Mouse (Mus musculus) forebrain, postnatal 0 days (tissue): ENCODE results near the gene Afg3l1. TPM values are rescaled to one million over a fixed set of nuclear protein-coding genes. Genes with fewer than 3 reads are reported as not detected.

Experiments
- ATAC-seq: fragments of 200-750 bp; cut with Nextera tagmentation; 2 replicates; pipeline ENCODE4 v1.8.0; 2017; ENCODE audit warnings: mild to moderate bottlenecking, moderate library complexity
- DNase-seq: peaks from one replicate; pipeline ENCODE4 v3.0.0-alpha.2; 2015
- H3K27ac ChIP-seq: fragments of 300-500 bp; sonication (generic); 2 replicates; pipeline ENCODE4 v1.5.1; 2014; ENCODE audit warnings: low read depth, mild to moderate bottlenecking, antibody characterized with exemption, low read length, moderate library complexity, mixed read lengths
- H3K27me3 ChIP-seq: fragments of 300-500 bp; sonication (generic); 2 replicates; pipeline ENCODE4 v1.6.1; 2014; ENCODE audit warnings: mild to moderate bottlenecking, low read length, mixed read lengths; ENCODE audit not compliant: insufficient read depth
- H3K36me3 ChIP-seq: fragments of 300-500 bp; sonication (generic); 2 replicates; pipeline ENCODE4 v1.6.1; 2014; ENCODE audit warnings: mild to moderate bottlenecking, moderate library complexity; ENCODE audit not compliant: insufficient read depth
- H3K4me1 ChIP-seq: fragments of 300-500 bp; sonication (generic); 2 replicates; pipeline ENCODE4 v1.6.1; 2014; ENCODE audit warnings: antibody characterized with exemption; ENCODE audit not compliant: insufficient read depth
- H3K4me2 ChIP-seq: fragments of 300-500 bp; sonication (generic); 2 replicates; pipeline ENCODE4 v1.6.1; 2014; ENCODE audit warnings: low read depth, mild to moderate bottlenecking, moderate library complexity
- H3K4me3 ChIP-seq: fragments of 300-500 bp; sonication (generic); 2 replicates; pipeline ENCODE4 v1.5.1; 2014; ENCODE audit warnings: low read depth, low read length, mixed read lengths
- H3K9ac ChIP-seq: fragments of 300-500 bp; sonication (generic); 2 replicates; pipeline ENCODE4 v1.6.1; 2014; ENCODE audit warnings: mild to moderate bottlenecking
- H3K9me3 ChIP-seq: fragments of 300-500 bp; sonication (generic); 2 replicates; pipeline ENCODE4 v1.6.1; 2016; ENCODE audit warnings: low read length
- CTCF ChIP-seq: sonication (generic); IDR thresholded peaks from 2 replicates; pipeline ENCODE4 v1.5.1; 2016; ENCODE audit warnings: antibody characterized with exemption, control low read depth, low read depth
- WGBS: fragments of 180-500 bp; shearing (Covaris S2); extraction: QIAGEN DNeasy Blood & Tissue Kit; methylation state at CpG from one replicate; pipeline ENCODE4 v1.1.7; 2014; 5-methylcytosine and 5-hydroxymethylcytosine counted together
- polyA plus RNA-seq: library from polyadenylated mRNA; unstranded; fragments of >200 nt; fragmentation: Nextera tagmentation; extraction: Ambion mirVana; gene quantifications from 2 replicates; pipeline ENCODE4 v1.2.1, GENCODE M21; 2015
- total RNA-seq: library from RNA; depleted of rRNA; stranded (reverse); fragments of >200 nt; gene quantifications from 2 replicates; pipeline ENCODE4 v1.2.3, GENCODE M21; 2014

The Afg3l1 gene
- total and polyA plus RNA-seq, 2 experiments from 2014 or later: 20.1 to 40.7 TPM

DNA sequence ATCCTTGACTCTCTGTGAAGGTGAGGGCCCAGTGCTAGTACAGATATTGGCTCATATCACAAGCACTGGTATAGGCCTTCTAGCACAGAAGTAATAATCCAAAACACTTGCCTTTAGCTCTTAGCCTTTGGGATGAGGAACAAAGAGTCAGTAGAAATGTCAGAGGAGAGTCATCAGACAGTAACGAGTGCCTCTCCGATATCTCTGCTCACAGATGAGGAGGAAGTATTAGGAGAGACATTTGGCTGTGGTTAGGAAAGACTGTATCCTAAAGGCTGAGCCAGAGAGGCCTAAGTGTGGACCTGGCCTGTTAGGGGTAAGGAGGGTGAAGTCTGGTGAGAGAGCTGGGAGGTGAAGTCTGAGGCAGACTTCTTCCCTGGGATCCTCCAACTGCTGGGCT is 35.9 kb upstream of the Afg3l1 start:
- no peak overlapping the region for H3K9ac ChIP-seq
- H3K27me3 ChIP-seq: no peaks in the 10 kb centered on the region
- 0 out of 2 replicates have a peak, but pooled peaks cover 3% of the 10 kb centered on the region for H3K4me1 ChIP-seq
- no peak overlapping the region for H3K4me3 ChIP-seq
- no peak for DNase-seq
- H3K36me3 ChIP-seq: no peaks in the 10 kb centered on the region
- no peak for TF ChIP-seq CTCF
- no peak overlapping the region for H3K4me2 ChIP-seq
- no peak overlapping the region for H3K27ac ChIP-seq
- WGBS: 94% methylated on average over 2 of the region's 2 CpGs
- H3K9me3 ChIP-seq: no peaks in the 10 kb centered on the region
- no peak for ATAC-seq

DNA sequence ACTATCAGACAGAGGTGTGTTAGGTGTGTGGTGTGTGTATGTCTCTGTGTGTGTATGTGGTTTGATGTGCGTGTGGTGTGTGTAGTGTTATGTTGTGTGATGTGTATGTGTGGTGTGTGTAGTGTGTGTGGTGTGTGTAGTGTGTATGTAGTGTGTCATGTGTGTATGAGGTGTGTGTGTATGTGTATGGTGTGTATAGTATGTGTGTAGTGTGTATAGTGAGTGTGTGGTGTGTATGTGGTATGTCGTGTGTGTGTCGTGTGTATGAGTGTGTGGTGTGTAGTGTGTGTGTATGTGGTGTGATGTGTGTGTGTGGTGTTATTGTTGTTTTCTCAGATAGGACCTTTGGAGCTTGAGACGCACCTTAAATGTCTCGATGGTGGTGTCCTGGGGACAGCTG is 35.4 kb upstream of the Afg3l1 start:
- Histone ChIP-seq H3K36me3 (no peaks in the 10 kb centered on the region), H3K9me3 (no peaks in the 10 kb centered on the region), H3K9ac (no peak overlapping the region), H3K27ac (no peak overlapping the region), H3K27me3 (no peaks in the 10 kb centered on the region), H3K4me2 (peak overlapping the region; percentile 68), H3K4me1 (0 out of 2 replicates have a peak, but pooled peaks cover 3% of the 10 kb centered on the region), H3K4me3 (peak overlapping the region; percentile 70; the same call in 1 of the 2 replicates)
- WGBS: 86% methylated on average over 5 of the region's 5 CpGs
- ATAC-seq: no peak
- no peak for DNase-seq
- no peak for TF ChIP-seq CTCF

DNA sequence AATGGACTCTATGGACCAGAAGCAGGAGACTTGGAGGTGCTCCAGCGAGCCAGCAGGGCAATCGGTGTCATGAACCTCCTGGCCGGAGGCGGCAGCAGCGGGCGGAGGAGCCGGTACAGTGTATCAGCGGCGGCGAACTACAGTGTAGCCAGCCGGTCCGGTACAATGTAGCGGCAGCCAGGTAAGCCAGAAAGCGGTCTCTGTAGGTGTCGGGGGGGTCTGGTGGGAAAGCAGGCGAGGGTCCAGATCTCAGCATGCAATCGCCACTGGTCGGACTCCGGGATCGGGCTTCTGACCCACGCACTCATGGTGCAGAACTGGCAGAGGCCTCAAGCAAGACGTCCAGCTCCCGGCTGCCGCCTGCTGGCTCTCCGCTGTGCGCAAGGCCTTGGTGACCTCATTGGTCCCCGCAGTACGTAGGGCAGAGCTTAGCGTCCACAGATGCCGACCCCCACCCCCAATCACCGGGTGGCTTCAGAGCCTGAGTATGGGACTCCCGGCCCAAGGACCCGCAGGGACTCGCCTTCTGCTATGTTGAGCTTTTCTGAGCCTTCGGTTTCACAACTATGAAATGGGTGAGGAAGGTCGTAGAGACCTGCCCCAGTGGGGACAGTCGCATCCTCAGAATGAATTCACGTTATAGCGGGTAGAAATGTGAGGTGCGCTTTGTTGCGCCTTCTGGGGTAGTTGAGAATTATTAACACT is 34.7 kb upstream of the Afg3l1 start:
- Histone ChIP-seq H3K4me1 (0 out of 2 replicates have a peak, but pooled peaks cover 3% of the 10 kb centered on the region), H3K27me3 (no peaks in the 10 kb centered on the region), H3K4me3 (peak overlapping the region; percentile 70), H3K27ac (peak overlapping the region; percentile 75), H3K9me3 (no peaks in the 10 kb centered on the region), H3K9ac (peak overlapping the region; percentile 84), H3K36me3 (0 out of 2 replicates have a peak, but pooled peaks cover 3% of the 10 kb centered on the region), H3K4me2 (peak overlapping the region; percentile 68)
- peak; percentile 71 for TF ChIP-seq CTCF
- under 1% methylated on average over 41 of the region's 41 CpGs for WGBS
- peak; percentile 97 for ATAC-seq
- DNase-seq: peak; percentile 92

DNA sequence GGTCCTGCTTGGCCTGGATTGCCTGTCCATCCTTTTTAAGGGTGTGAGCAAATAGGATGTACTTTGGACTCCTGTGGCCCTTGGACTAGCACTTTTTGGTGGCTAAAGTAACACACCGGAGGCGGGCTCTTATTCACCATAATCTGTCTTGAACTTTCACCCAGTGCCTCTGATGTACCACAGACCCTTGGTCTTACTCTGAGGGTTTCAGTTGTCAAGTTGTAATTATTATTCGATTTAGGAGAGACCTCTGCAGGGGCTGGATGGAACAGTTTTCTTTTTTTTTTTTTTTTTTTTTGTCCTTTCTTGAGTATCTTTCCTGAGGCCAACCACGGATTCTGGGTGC is 34.2 kb upstream of the Afg3l1 start:
- H3K4me3 ChIP-seq: peak overlapping the region; percentile 70
- 0 out of 2 replicates have a peak, but pooled peaks cover 3% of the 10 kb centered on the region for H3K4me1 ChIP-seq
- TF ChIP-seq CTCF: no peak
- peak overlapping the region; percentile 84 for H3K9ac ChIP-seq
- DNase-seq: no peak
- H3K4me2 ChIP-seq: peak overlapping the region; percentile 68
- no peaks in the 10 kb centered on the region for H3K9me3 ChIP-seq
- H3K36me3 ChIP-seq: 0 out of 2 replicates have a peak, but pooled peaks cover 3% of the 10 kb centered on the region
- ATAC-seq: no peak
- 22% methylated on average over 4 of the region's 4 CpGs for WGBS
- H3K27ac ChIP-seq: 0 out of 2 replicates have a peak overlapping the region, but pooled peaks have one; percentile 75
- H3K27me3 ChIP-seq: no peaks in the 10 kb centered on the region

DNA sequence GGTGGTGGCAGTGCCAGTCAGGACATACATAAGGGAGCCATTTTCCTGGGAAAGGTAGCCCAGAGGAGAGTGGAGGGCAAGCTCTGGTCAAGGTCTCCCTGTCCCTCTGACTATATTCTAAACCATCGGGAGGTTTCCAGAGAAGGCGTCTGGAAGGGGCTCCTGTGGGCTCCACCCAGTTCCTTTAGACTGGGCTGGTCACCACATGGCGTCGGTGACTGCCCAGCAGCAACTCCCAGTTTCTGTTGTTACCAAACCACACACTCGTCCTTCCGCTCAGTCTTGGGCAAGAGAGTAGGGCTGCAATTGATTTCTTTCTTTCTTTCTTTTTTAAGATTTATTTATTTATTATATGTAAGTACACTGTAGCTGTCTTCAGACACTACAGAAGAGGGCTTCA is 33.6 kb upstream of the Afg3l1 start:
- 0 out of 2 replicates have a peak overlapping the region, but pooled peaks have one; percentile 84 for H3K9ac ChIP-seq
- H3K27me3 ChIP-seq: no peaks in the 10 kb centered on the region
- 0 out of 2 replicates have a peak, but pooled peaks cover 3% of the 10 kb centered on the region for H3K4me1 ChIP-seq
- no peak overlapping the region; the same call in 1 of the 2 replicates for H3K27ac ChIP-seq
- H3K36me3 ChIP-seq: 0 out of 2 replicates have a peak, but pooled peaks cover 3% of the 10 kb centered on the region
- H3K4me2 ChIP-seq: peak overlapping the region; percentile 68
- 92% methylated on average over 6 of the region's 6 CpGs for WGBS
- DNase-seq (no peak), ATAC-seq (no peak)
- TF ChIP-seq CTCF: no peak
- no peaks in the 10 kb centered on the region for H3K9me3 ChIP-seq
- H3K4me3 ChIP-seq: peak overlapping the region; percentile 70; the same call in 1 of the 2 replicates

DNA sequence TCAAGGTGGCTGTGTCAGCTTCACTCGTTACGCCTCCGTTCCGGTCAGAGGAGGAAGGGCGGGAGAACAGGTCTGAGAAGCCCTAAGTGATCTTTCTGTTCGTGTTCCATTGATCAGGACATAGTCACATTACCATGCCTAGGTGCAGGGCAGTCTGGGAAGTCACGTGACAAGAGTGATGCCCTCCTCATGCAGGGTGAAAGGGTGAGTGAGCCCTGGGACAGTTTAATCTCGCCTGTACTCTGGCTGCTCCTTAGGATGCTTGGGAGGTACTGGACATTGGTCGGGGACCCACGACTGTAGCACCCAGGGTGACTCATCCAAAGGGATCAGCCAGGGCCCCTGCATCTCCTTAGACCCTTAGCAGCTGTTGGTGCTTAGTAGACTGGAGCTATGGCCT is 31.7 kb upstream of the Afg3l1 start:
- Histone ChIP-seq H3K27ac (no peak overlapping the region), H3K27me3 (no peaks in the 10 kb centered on the region), H3K9ac (no peak overlapping the region), H3K36me3 (peaks cover 9% of the 10 kb centered on the region; the same call in 1 of the 2 replicates), H3K4me3 (no peak overlapping the region), H3K9me3 (no peaks in the 10 kb centered on the region), H3K4me2 (no peak overlapping the region), H3K4me1 (0 out of 2 replicates have a peak, but pooled peaks cover 3% of the 10 kb centered on the region)
- no peak for TF ChIP-seq CTCF
- DNase-seq (no peak), ATAC-seq (no peak)
- 92% methylated on average over 10 of the region's 10 CpGs for WGBS

DNA sequence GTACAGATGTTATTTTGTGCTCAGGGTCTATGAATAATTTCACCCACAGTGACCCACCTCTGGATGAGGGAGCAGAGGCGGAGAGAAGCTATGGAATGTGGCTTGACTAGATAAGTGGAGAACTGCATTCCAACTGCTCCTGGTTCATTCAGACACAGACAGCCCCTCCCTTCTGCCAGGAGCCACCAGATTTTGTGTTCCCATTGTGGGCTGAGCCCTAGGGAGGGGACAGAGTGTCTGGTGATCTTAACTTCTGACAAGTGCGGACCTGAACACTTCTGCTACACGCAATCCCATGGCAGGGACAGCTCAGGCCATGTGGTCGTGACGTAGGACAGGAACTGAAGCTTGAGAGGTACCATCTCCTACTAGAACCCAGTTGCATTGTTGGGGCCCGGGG is 30.9 kb upstream of the Afg3l1 start:
- ATAC-seq (no peak), DNase-seq (no peak)
- Histone ChIP-seq H3K27me3 (no peaks in the 10 kb centered on the region), H3K36me3 (peaks cover 16% of the 10 kb centered on the region), H3K27ac (no peak overlapping the region), H3K9ac (no peak overlapping the region), H3K4me3 (no peak overlapping the region), H3K4me2 (no peak overlapping the region), H3K9me3 (no peaks in the 10 kb centered on the region), H3K4me1 (0 out of 2 replicates have a peak, but pooled peaks cover 3% of the 10 kb centered on the region)
- TF ChIP-seq CTCF: no peak
- WGBS: 96% methylated on average over 6 of the region's 6 CpGs
